23 mouse cellular contexts compared by ENCODE assay signal in genomic region chr15:92280966-92281365, GRCm38 (mm10).
"Had no signal": no experiment of that assay in that cellular context is flagged by ENCODE, and none has a peak within 500 bp of the region (broad histone marks: within the 10 kb centered on the region; RNA-seq: fewer than 3 reads in every experiment).

No protein-coding gene starts in this region.

- H3K4me3 ChIP-seq: kidney, embryonic 15.5 days; limb, embryonic 12.5 days; limb, embryonic 15.5 days; lung, embryonic 15.5 days; megakaryocyte, embryonic 14.5 days; midbrain, embryonic 10.5 days; midbrain, embryonic 13.5 days; myocyte; neural tube, embryonic 13.5 days; stomach, embryonic 15.5 days had no signal

- DNase-seq: kidney, postnatal 10 days; kidney, postnatal 36 days; layer of hippocampus, postnatal 36 days; left cerebral cortex, postnatal 4 days; liver, postnatal 0 days; lung, postnatal 10 days; lung, postnatal 36 days; retina, postnatal 1 day; right cerebral cortex, postnatal 25 days; spleen, adult 18-20 months; thymus, postnatal 25 days had no signal

- H3K27ac ChIP-seq: kidney, embryonic 15.5 days; limb, embryonic 12.5 days; limb, embryonic 15.5 days; liver, embryonic 14.5 days; lung, embryonic 15.5 days; midbrain, embryonic 10.5 days; midbrain, embryonic 13.5 days; neural tube, embryonic 13.5 days; stomach, embryonic 15.5 days had no signal

- ATAC-seq: liver, postnatal 0 days; midbrain, embryonic 13.5 days; midbrain, embryonic 16.5 days had no signal
